Comparison of ENCODE assay signal across 19 mouse cellular contexts in genomic region chr13:97298896-97299295, GRCm38 (mm10).
"Had no signal": no experiment of that assay in that cellular context is flagged by ENCODE, and none has a peak within 500 bp of the region (broad histone marks: within the 10 kb centered on the region; RNA-seq: fewer than 3 reads in every experiment).

No protein-coding gene starts in this region.

- H3K9me3 ChIP-seq: limb, embryonic 12.5 days; limb, embryonic 15.5 days; liver, embryonic 15.5 days had no signal

- H3K27me3 ChIP-seq: limb, embryonic 12.5 days; limb, embryonic 15.5 days; liver, embryonic 15.5 days had no signal

- H3K36me3 ChIP-seq: limb, embryonic 12.5 days; limb, embryonic 15.5 days; liver, embryonic 15.5 days had no signal

- H3K4me3 ChIP-seq: limb, embryonic 12.5 days; limb, embryonic 15.5 days; liver, embryonic 15.5 days had no signal

- H3K9ac ChIP-seq: limb, embryonic 12.5 days; limb, embryonic 15.5 days; liver, embryonic 15.5 days had no signal

- H3K4me1 ChIP-seq: limb, embryonic 15.5 days had no signal

- H3K4me2 ChIP-seq: limb, embryonic 12.5 days; limb, embryonic 15.5 days; liver, embryonic 15.5 days; midbrain, embryonic 11.5 days had no signal

- ATAC-seq: inflammation-experienced regulatory T-cells, adult 6 months; intestine, embryonic 16.5 days had no signal

- DNase-seq: kidney, adult 18-20 months; kidney, adult 9 months; kidney, postnatal 14 days; kidney, postnatal 4 days; left cerebral cortex, postnatal 4 days; lung, adult 2 months; lung, postnatal 14 days; lung, postnatal 4 days; midbrain, embryonic 14.5 days; right cerebral cortex, postnatal 4 days; spleen, adult 18-20 months; thymus, adult 18-20 months; thymus, postnatal 36 days had no signal

- H3K27ac ChIP-seq: limb, embryonic 12.5 days; limb, embryonic 15.5 days had no signal
